Mouse (Mus musculus) CH12.LX (cell line): Measurements from ENCODE around the gene Hoxd3. TPM values are rescaled to one million over a fixed set of nuclear protein-coding genes. Genes with fewer than 3 reads are reported as not detected.

Experiments used
- DNase-seq: peaks from one replicate; pipeline ENCODE4 v3.0.0-alpha.2; 2013; ENCODE audit errors: extremely low read depth
- H3K27ac ChIP-seq: 2 replicates; pipeline ENCODE4 v1.5.1; 2012; ENCODE audit warnings: low read depth, mild to moderate bottlenecking, control low read depth, moderate library complexity; ENCODE audit not compliant: insufficient read depth
- H3K27me3 ChIP-seq: replicated peaks from 2 replicates; pipeline ENCODE3; 2012; ENCODE audit warnings: inconsistent platforms
- H3K36me3 ChIP-seq, 2 experiments: replicated peaks in 1 of 2; 2 replicates each; pipeline versions ENCODE3 to v1.6.1; 2012; ENCODE audit warnings: inconsistent platforms in 1 of 2, low read length in 1 of 2, mild to moderate bottlenecking in 1 of 2, mixed read lengths in 1 of 2, moderate library complexity in 1 of 2; ENCODE audit not compliant: control insufficient read depth in 1 of 2, insufficient read depth in 1 of 2
- H3K4me1 ChIP-seq, 2 experiments: 2 replicates each; pipeline ENCODE4 v1.6.1; 2012; ENCODE audit warnings: inconsistent platforms in 1 of 2, moderate library complexity in 1 of 2; ENCODE audit not compliant: insufficient read depth in 2 of 2, control insufficient read depth in 1 of 2
- H3K4me2 ChIP-seq: 2 replicates; pipeline ENCODE4 v1.6.1; 2012; ENCODE audit warnings: low read depth, mild to moderate bottlenecking, control low read depth; ENCODE audit not compliant: poor library complexity, insufficient read depth, severe bottlenecking
- H3K4me3 ChIP-seq, 3 experiments: fragments of 150-350 bp in 1 of 3; sonication (generic) in 1 of 3; replicated peaks in 1 of 3; 2 replicates each; pipeline versions ENCODE3 to v1.5.1; 2011 to 2012; ENCODE audit warnings: low read depth in 2 of 3, low read length in 2 of 3, mild to moderate bottlenecking in 2 of 3, moderate library complexity in 2 of 3, control low read depth in 1 of 3, improper control_type of control experiment in 1 of 3, inconsistent platforms in 1 of 3, mixed read lengths in 1 of 3; ENCODE audit not compliant: poor library complexity in 1 of 3
- H3K79me2 ChIP-seq: replicated peaks from 2 replicates; pipeline ENCODE4 v1.6.1; 2012; ENCODE audit warnings: mild to moderate bottlenecking, moderate library complexity; ENCODE audit not compliant: control insufficient read depth, poor library complexity, insufficient read depth, severe bottlenecking; ENCODE audit errors: extremely low read depth
- H3K9ac ChIP-seq: 2 replicates; pipeline ENCODE4 v1.6.1; 2012; ENCODE audit warnings: low read depth, mild to moderate bottlenecking, control low read depth, moderate library complexity; ENCODE audit not compliant: insufficient read depth
- H3K9me3 ChIP-seq: replicated peaks from 2 replicates; pipeline ENCODE3; 2012; ENCODE audit warnings: low read length, inconsistent platforms, mixed read lengths
- BHLHE40 ChIP-seq: IDR thresholded peaks from 2 replicates; pipeline ENCODE4 v1.6.1; 2011; ENCODE audit warnings: mild to moderate bottlenecking, low read depth, low read length, improper control_type of control experiment
- CHD1 ChIP-seq: IDR thresholded peaks from 2 replicates; pipeline ENCODE4 v1.6.1; 2012; ENCODE audit warnings: low read depth, low read length, improper control_type of control experiment, inconsistent platforms
- CHD2 ChIP-seq: IDR thresholded peaks from 2 replicates; pipeline ENCODE4 v1.6.1; 2011; ENCODE audit warnings: low read length, improper control_type of control experiment
- CTCF ChIP-seq, 2 experiments: IDR thresholded peaks in 1 of 2; conservative IDR thresholded peaks in 1 of 2; 2 replicates each; pipeline ENCODE4 v1.5.1; 2011 to 2012; ENCODE audit warnings: low read depth in 2 of 2, low read length in 2 of 2, improper control_type of control experiment in 1 of 2, inconsistent platforms in 1 of 2, mild to moderate bottlenecking in 1 of 2, moderate library complexity in 1 of 2
- EP300 ChIP-seq: IDR thresholded peaks from 2 replicates; pipeline ENCODE4 v1.6.1; 2011; ENCODE audit warnings: low read length, improper control_type of control experiment
- ETS1 ChIP-seq: conservative IDR thresholded peaks from 2 replicates; pipeline ENCODE4 v1.6.1; 2012; ENCODE audit warnings: low read depth, mild to moderate bottlenecking, inconsistent platforms, low read length, improper control_type of control experiment, moderate library complexity
- IRF4 ChIP-seq: IDR thresholded peaks from 2 replicates; pipeline ENCODE4 v1.6.1; 2014; ENCODE audit warnings: low read depth, mild to moderate bottlenecking, inconsistent platforms, low read length, improper control_type of control experiment
- MAFK ChIP-seq: IDR thresholded peaks from 2 replicates; pipeline ENCODE4 v1.6.1; 2011; ENCODE audit warnings: low read length, improper control_type of control experiment; ENCODE audit not compliant: insufficient replicate concordance
- MAX ChIP-seq: IDR thresholded peaks from 2 replicates; pipeline ENCODE4 v1.6.1; 2011; ENCODE audit warnings: low read length, improper control_type of control experiment
- MAZ ChIP-seq: IDR thresholded peaks from 2 replicates; pipeline ENCODE4 v1.6.1; 2012; ENCODE audit warnings: low read depth, mild to moderate bottlenecking, inconsistent platforms, low read length, improper control_type of control experiment, moderate library complexity
- MEF2A ChIP-seq: IDR thresholded peaks from 2 replicates; pipeline ENCODE4 v1.6.1; 2014; ENCODE audit warnings: low read depth, mild to moderate bottlenecking, inconsistent platforms, low read length, improper control_type of control experiment, borderline replicate concordance
- MXI1 ChIP-seq: IDR thresholded peaks from 2 replicates; pipeline ENCODE4 v1.6.1; 2011; ENCODE audit warnings: mild to moderate bottlenecking, low read depth, low read length, improper control_type of control experiment
- NRF1 ChIP-seq: IDR thresholded peaks from 2 replicates; pipeline ENCODE4 v1.6.1; 2014; ENCODE audit warnings: low read depth, mild to moderate bottlenecking, inconsistent platforms, low read length, improper control_type of control experiment, moderate library complexity
- SIN3A ChIP-seq: IDR thresholded peaks from 2 replicates; pipeline ENCODE4 v1.6.1; 2012; ENCODE audit warnings: low read length, improper control_type of control experiment, inconsistent platforms
- UBTF ChIP-seq: IDR thresholded peaks from 2 replicates; pipeline ENCODE4 v1.6.1; 2012; ENCODE audit warnings: low read depth, mild to moderate bottlenecking, inconsistent platforms, low read length, improper control_type of control experiment, moderate library complexity
- USF1 ChIP-seq: IDR thresholded peaks from 2 replicates; pipeline ENCODE4 v1.6.1; 2014; ENCODE audit warnings: low read depth, mild to moderate bottlenecking, inconsistent platforms, low read length, improper control_type of control experiment
- ZMIZ1 ChIP-seq: IDR thresholded peaks from 2 replicates; pipeline ENCODE4 v1.6.1; 2012; ENCODE audit warnings: low read depth, mild to moderate bottlenecking, inconsistent platforms, low read length, improper control_type of control experiment
- dilution Hi-C: fragments of 300-500 bp; cut with MboI; formaldehyde crosslinking; loops from 2 replicates; pipeline ENCODE4 v1.14.3; 2020; ENCODE audit warnings: low sequenced_read_pairs; ENCODE audit not compliant: extremely low pct_unique_long_range_greater_than_20kb, extremely low pct_ligation_motif_present
- in situ Hi-C: fragments of 300-500 bp; cut with MboI; formaldehyde crosslinking; loops from 3 replicates; pipeline ENCODE4 v1.14.3; 2019; ENCODE audit warnings: low sequenced_read_pairs, low pct_ligation_motif_present, low pct_unique_long_range_greater_than_20kb, mixed read lengths
- polyA plus RNA-seq: library from polyadenylated mRNA; unstranded; fragments of >175 nt; gene quantifications from 2 replicates; pipeline ENCODE4 v1.2.1, GENCODE M21; 2012; ENCODE audit warnings: low read depth; ENCODE audit not compliant: insufficient read length
- total RNA-seq, 2 experiments: library from RNA; depleted of rRNA; stranded (reverse); fragments of 300-350 nt in 1 of 2; fragments of >200 nt in 1 of 2; gene quantifications; 2 replicates each; pipeline ENCODE4 v1.2.3; 2012 to 2014

Hoxd3 gene
- total and polyA plus RNA-seq, 3 experiments = 0.12 to 1.1 TPM; not detected in 1

DNA sequence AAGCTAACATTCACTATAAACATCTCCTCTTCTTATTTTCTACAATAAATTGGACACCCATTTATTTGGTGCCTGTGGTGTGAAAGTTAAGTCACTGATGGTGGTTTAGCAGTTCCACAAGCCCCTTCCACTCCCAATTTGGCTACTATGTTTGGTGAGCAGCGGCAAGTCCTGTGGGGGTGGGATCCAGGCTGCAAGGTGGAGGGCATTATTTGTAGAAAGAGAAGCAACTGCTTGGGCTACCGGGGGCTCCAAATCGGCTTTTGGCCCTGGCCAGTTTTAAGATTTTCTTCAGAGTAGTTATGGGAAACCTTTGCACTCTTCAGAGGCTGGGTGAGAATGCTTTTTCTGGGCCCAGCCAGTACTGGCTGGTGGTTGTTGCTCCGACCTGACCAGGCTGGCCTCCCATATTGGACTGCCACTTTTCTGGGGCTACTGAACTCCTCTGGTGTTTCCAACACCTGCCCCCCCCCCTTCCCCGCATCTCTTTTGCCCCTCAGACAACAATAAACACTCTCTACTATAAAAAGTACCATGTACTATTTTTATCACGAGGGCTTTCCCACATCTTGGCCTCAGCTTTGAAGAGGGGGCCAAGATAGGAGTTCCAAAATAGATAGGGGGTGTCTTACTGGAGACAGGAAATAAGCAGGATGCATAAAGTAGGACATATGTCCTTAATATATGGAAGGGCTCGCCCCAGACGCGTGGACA is 20.2 kb downstream of the Hoxd3 start:
- H3K4me1 ChIP-seq = peaks cover 4 to 46% of the 10 kb centered on the region in 2 experiments; a peak in 2 of 4 replicates
- peak overlapping the region; percentile 96 for H3K9ac ChIP-seq
- peaks cover 22 to 42% of the 10 kb centered on the region in 2 experiments for H3K36me3 ChIP-seq
- peak overlapping the region in 2 of 3 experiments; percentile 50 to 59 for H3K4me3 ChIP-seq
- DNase-seq = peak; percentile 12
- in situ Hi-C loops (no loop called here), dilution Hi-C loops (no loop called here)
- H3K9me3 ChIP-seq = peaks cover 21% of the 10 kb centered on the region
- peak overlapping the region; percentile 92 for H3K27ac ChIP-seq
- H3K79me2 ChIP-seq = peaks cover 30% of the 10 kb centered on the region
- peak overlapping the region; percentile 98 for H3K4me2 ChIP-seq
- H3K27me3 ChIP-seq = no peaks in the 10 kb centered on the region
- TF ChIP-seq CTCF (conservative IDR thresholded peaks at IDR 0.05 in 1 of 2, IDR thresholded peaks at IDR 0.05 in 1 of 2; ENCODE audit: low read depth in 2 of 2, low read length in 2 of 2) (no peak), ZMIZ1 (no peak), EP300 (peak; percentile 21; the same call in 1 of the 2 replicates), MXI1 (0 out of 2 replicates have a peak, but pooled peaks have one; percentile 39), MEF2A (peak; percentile 95), BHLHE40 (peak; percentile 20; the same call in 1 of the 2 replicates), CHD2 (0 out of 2 replicates have a peak, but pooled peaks have one; percentile 13), ETS1 (peak; percentile 37; the same call in 1 of the 2 replicates), MAZ (peak; percentile 59), SIN3A (peak; percentile 56), MAFK (no peak), NRF1 (no peak), CHD1 (peak; percentile 72; the same call in 1 of the 2 replicates), IRF4 (0 out of 2 replicates have a peak, but pooled peaks have one; percentile 53), UBTF (0 out of 2 replicates have a peak, but pooled peaks have one; percentile 28)

DNA sequence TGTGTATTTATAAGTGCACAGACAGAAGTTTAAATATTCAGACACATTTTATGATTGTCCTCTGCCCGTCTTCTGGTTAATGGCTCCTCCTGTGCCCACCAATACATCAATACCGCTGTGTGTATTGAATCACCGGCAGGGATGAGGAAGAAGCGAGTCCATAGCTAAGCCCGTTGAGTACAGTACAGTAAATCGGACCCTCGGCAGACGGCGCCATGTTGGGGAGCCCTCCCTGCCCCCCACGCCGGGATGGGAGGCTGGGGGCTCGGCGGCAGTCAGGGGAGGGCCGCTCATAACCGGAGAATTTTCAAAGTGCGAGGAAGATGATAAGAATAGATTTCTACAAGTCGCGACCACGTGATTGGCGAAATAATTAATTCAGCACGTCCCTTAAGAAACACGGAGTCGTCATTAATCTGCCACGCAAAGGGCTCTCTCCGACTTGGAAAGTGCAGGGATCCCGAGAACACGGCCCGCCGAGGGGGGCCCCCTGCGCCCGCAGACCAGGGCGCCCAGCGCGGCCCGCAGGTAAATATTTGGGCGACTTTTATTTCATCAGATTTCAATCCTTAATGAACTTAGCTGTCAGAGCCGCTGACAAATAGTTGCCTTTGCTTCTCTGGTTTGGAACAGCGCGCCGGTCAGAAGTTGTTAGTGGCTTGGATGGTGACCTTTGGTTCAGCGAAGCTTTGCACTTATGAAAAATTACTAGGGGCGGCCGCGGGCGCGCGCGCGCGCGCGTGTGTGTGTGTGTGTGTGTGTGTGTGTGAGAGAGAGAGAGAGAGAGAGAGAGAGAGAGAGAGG is 21.0 kb downstream of the Hoxd3 start:
- DNase-seq = peak; percentile 27
- Histone ChIP-seq H3K4me2 (peak overlapping the region; percentile 98), H3K27me3 (no peaks in the 10 kb centered on the region), H3K9me3 (peaks cover 16% of the 10 kb centered on the region), H3K27ac (peak overlapping the region; percentile 92), H3K4me3 (peak overlapping the region; percentile 50 to 59 (median 59)), H3K79me2 (peaks cover 25% of the 10 kb centered on the region), H3K9ac (peak overlapping the region; percentile 96), H3K36me3 (peaks cover 15 to 34% of the 10 kb centered on the region in 2 experiments), H3K4me1 (peaks cover 8 to 54% of the 10 kb centered on the region in 2 experiments; a peak in 2 of 4 replicates)
- dilution Hi-C loops = no loop called here
- in situ Hi-C loops = no loop called here
- no peak for TF ChIP-seq EP300
- 0 out of 2 replicates have a peak, but pooled peaks have one; percentile 29 for TF ChIP-seq NRF1
- 0 out of 2 replicates have a peak, but pooled peaks have one; percentile 14 for TF ChIP-seq MXI1
- peak; percentile 22; the same call in 1 of the 2 replicates for TF ChIP-seq CHD2
- TF ChIP-seq BHLHE40 = peak; percentile 38; the same call in 1 of the 2 replicates
- no peak; the same call in 1 of the 2 replicates for TF ChIP-seq USF1
- TF ChIP-seq SIN3A = peak; percentile 11
- TF ChIP-seq MEF2A = no peak
- TF ChIP-seq MAX = no peak
